Mouse (Mus musculus): ENCODE measurements around the gene Heatr6. TPM values are rescaled to one million over a fixed set of nuclear protein-coding genes. Genes with fewer than 3 reads are reported as not detected.

Heatr6 gene
- polyA plus RNA-seq, 1 experiment from 2014 or later, result 8.2 TPM

DNA sequence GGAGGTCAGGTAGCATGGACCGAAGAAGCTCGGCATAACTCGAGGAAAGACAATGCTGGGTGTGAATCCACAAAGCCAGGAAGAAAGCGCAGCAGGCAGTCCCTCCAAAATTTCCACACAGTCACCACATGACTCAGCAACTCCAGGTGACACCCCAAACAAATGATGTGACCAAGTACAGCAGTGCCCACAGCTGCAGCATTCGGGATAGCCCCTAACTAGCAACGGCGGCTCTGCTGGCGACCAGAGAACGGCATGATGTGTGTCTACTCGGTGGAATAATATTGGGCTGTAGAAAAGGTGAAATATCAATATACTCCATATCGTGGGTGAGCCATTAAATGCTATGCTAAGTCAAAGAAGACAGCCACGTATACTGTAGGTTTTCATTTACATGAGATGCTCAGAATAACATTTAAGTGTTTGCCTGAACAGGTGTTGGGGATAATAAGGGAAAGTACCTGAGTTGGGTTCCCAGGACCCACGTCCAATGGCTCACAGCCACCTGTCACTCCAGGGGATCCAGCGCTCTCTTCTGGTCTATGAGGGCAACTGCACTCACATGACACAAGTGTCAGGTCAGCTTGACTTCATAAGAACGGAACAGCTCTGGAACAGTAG is 34.0 kb downstream of the Heatr6 start:
- 65% methylated on average over 15 of the region's 15 CpGs for WGBS (ENCODE audit: insufficient replicate concordance)
- no peak for ATAC-seq (ENCODE audit: low read depth)
- Histone ChIP-seq H3K27ac (no peak overlapping the region), H3K4me2 (no peak overlapping the region), H3K4me1 (replicated peaks) (no peaks in the 10 kb centered on the region), H3K27me3 (0 out of 2 replicates have a peak, but pooled peaks cover 3% of the 10 kb centered on the region), H3K4me3 (replicated peaks) (no peak overlapping the region), H3K9me3 (replicated peaks) (no peaks in the 10 kb centered on the region), H3K36me3 (peaks cover 4% of the 10 kb centered on the region; the same call in 1 of the 2 replicates), H3K9ac (no peak overlapping the region)
- DNase-seq, result no peak

DNA sequence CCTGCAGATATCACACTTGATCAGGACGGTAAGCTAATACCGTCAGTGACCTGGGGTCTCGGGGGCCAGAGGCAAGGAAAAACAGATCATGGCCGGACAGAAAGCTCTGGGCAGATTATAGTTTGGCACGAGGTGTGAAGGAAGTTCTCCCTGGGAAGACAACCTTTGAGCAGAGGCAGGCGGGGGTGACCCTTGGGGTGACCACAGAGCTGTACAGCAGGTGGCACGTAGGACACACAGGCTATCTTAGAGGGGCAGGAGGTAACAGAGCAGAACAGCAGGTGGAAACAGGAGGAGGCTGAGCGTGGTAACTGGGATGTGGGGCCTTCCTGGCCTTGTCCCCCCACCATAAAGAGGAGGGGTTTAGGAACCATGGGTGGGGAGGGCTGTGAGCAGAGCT is 34.8 kb downstream of the Heatr6 start:
- ATAC-seq (ENCODE audit: low read depth) (no peak), DNase-seq (no peak)
- 0 out of 2 replicates have a peak, but pooled peaks cover 3% of the 10 kb centered on the region for H3K27me3 ChIP-seq
- 66% methylated on average over 8 of the region's 8 CpGs for WGBS (ENCODE audit: insufficient replicate concordance)
- no peak overlapping the region for H3K4me2 ChIP-seq
- H3K4me3 ChIP-seq (replicated peaks), result no peak overlapping the region
- H3K9ac ChIP-seq, result no peak overlapping the region
- no peaks in the 10 kb centered on the region for H3K36me3 ChIP-seq
- no peaks in the 10 kb centered on the region for H3K4me1 ChIP-seq (replicated peaks)
- H3K9me3 ChIP-seq (replicated peaks), result no peaks in the 10 kb centered on the region
- no peak overlapping the region for H3K27ac ChIP-seq

- H3K4me2 ChIP-seq, result 0 out of 2 replicates have a peak overlapping the region, but pooled peaks have one; percentile 19
- no peak overlapping the region for H3K9ac ChIP-seq
- 23% methylated on average over 13 of the region's 13 CpGs for WGBS (ENCODE audit: insufficient replicate concordance)
- ATAC-seq (ENCODE audit: low read depth) (no peak), DNase-seq (no peak)
- H3K27ac ChIP-seq, result no peak overlapping the region
- H3K36me3 ChIP-seq, result no peaks in the 10 kb centered on the region
- 0 out of 2 replicates have a peak, but pooled peaks cover 3% of the 10 kb centered on the region for H3K27me3 ChIP-seq
- no peaks in the 10 kb centered on the region for H3K4me1 ChIP-seq (replicated peaks)
- H3K9me3 ChIP-seq (replicated peaks), result no peaks in the 10 kb centered on the region
- H3K4me3 ChIP-seq (replicated peaks), result no peak overlapping the region
These were observed 35.8 kb downstream of the Heatr6 start for GRCm38 (mm10) chr11:83789259-83789658.

- WGBS (ENCODE audit: insufficient replicate concordance), result 62% methylated on average over 4 of the region's 4 CpGs
- DNase-seq (no peak), ATAC-seq (ENCODE audit: low read depth) (no peak)
- Histone ChIP-seq H3K9me3 (replicated peaks) (no peaks in the 10 kb centered on the region), H3K4me3 (replicated peaks) (no peak overlapping the region), H3K4me1 (replicated peaks) (no peaks in the 10 kb centered on the region), H3K27ac (no peak overlapping the region), H3K27me3 (0 out of 2 replicates have a peak, but pooled peaks cover 3% of the 10 kb centered on the region), H3K36me3 (no peaks in the 10 kb centered on the region), H3K9ac (no peak overlapping the region), H3K4me2 (no peak overlapping the region)
These were observed 37.6 kb downstream of the Heatr6 start for GRCm38 (mm10) chr11:83791133-83791532.

DNA sequence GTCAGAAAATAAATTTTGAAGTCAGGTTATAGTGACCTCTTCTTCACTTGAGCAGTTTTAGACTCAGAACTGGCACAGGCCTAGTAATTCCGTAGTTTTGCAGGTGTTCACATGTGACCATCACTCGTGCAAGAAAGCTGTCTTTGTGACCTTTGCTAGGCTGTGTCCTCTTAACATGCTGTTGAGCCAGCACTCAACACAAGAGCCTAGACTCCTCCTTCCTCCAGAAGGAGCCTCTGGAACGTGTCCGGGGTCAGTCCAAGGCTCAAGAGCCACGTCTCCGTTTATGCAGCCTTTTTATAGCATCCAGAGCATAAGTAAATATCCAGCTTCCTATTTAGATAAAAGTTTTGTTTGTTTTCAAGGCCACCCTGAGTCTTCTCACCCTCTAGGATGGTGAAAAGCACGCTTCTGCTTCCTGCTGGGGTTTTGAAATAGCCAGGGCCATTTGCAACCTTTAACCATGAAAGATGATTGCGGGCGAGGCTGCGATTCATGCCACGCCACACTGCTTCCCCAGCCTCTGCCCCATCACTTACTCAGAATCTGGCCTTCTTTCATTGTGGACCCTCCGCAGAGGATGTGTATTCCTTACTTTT is 38.9 kb downstream of the Heatr6 start:
- H3K4me2 ChIP-seq, result no peak overlapping the region
- H3K27ac ChIP-seq, result no peak overlapping the region
- no peaks in the 10 kb centered on the region for H3K36me3 ChIP-seq
- ATAC-seq (ENCODE audit: low read depth), result no peak
- no peaks in the 10 kb centered on the region for H3K4me1 ChIP-seq (replicated peaks)
- H3K27me3 ChIP-seq, result 0 out of 2 replicates have a peak, but pooled peaks cover 3% of the 10 kb centered on the region
- 69% methylated on average over 12 of the region's 12 CpGs for WGBS (ENCODE audit: insufficient replicate concordance)
- no peak overlapping the region for H3K4me3 ChIP-seq (replicated peaks)
- no peak overlapping the region for H3K9ac ChIP-seq
- DNase-seq, result no peak
- H3K9me3 ChIP-seq (replicated peaks), result no peaks in the 10 kb centered on the region

DNA sequence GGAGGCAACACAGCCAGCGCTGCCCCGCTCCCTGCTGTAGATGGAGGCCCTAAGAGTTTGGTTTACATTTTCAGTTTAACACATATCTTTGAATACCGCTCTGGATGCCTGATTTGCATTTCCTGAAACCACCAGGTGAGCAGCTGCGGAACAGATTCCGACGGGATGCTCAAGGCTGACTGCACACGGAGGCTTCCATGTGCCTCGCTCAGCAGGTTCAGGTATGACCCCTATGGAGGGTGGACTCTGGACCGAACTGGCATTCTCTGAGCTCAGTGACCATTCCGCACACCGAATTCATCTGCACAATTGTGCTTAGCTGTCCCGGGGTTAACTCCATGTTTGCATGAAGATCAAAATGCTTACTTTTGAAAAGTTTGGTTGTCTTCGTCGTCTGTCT is 39.8 kb downstream of the Heatr6 start:
- Histone ChIP-seq H3K9me3 (replicated peaks) (no peaks in the 10 kb centered on the region), H3K27ac (no peak overlapping the region), H3K4me3 (replicated peaks) (no peak overlapping the region), H3K36me3 (no peaks in the 10 kb centered on the region), H3K9ac (no peak overlapping the region), H3K27me3 (0 out of 2 replicates have a peak, but pooled peaks cover 3% of the 10 kb centered on the region), H3K4me2 (no peak overlapping the region), H3K4me1 (replicated peaks) (no peaks in the 10 kb centered on the region)
- ATAC-seq (ENCODE audit: low read depth) (no peak), DNase-seq (no peak)
- 75% methylated on average over 14 of the region's 14 CpGs for WGBS (ENCODE audit: insufficient replicate concordance)

GRCm38 (mm10) chr11:83796112-83796511 is 42.6 kb downstream of the Heatr6 start:
- no peaks in the 10 kb centered on the region for H3K9me3 ChIP-seq (replicated peaks)
- ATAC-seq (ENCODE audit: low read depth), result no peak
- no peak overlapping the region for H3K27ac ChIP-seq
- H3K9ac ChIP-seq, result no peak overlapping the region
- H3K27me3 ChIP-seq, result no peaks in the 10 kb centered on the region
- H3K4me3 ChIP-seq (replicated peaks), result no peak overlapping the region
- no peaks in the 10 kb centered on the region for H3K4me1 ChIP-seq (replicated peaks)
- WGBS (ENCODE audit: insufficient replicate concordance), result 65% methylated on average over 6 of the region's 6 CpGs
- no peak overlapping the region for H3K4me2 ChIP-seq
- no peaks in the 10 kb centered on the region for H3K36me3 ChIP-seq
- no peak for DNase-seq

DNA sequence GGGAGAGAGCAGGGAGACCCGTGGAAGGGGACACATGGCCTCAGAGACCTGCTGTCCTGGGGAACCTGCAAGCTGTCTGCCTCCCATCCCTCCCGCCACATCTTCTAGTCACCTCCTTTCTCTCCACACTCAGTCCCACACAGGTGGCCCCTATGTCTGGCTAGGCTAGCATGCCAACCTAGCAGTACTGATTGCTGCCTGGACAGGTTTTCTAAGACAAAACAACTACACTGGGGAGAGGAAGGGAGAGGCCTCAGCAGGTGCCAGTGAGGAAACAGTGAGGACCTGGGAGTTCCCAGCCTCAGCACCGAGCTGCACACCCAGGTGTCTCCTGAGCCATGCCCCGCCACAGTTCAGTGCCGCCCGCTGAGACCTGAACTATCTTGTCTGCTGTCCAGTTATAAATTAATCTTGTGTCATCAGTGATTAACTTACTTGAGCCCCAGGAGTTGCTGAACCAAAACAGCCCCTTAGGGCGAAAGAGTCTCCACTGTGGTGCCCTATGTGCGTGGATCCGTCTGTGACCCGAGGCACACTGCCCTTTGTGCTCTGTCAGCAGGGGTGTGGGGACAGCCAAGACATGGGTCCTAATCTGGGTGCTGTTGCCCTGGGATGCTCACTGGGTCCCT is 43.6 kb downstream of the Heatr6 start:
- Histone ChIP-seq H3K4me3 (replicated peaks) (no peak overlapping the region), H3K27ac (no peak overlapping the region), H3K9me3 (replicated peaks) (no peaks in the 10 kb centered on the region), H3K4me1 (replicated peaks) (no peaks in the 10 kb centered on the region), H3K9ac (no peak overlapping the region), H3K4me2 (no peak overlapping the region), H3K36me3 (no peaks in the 10 kb centered on the region), H3K27me3 (no peaks in the 10 kb centered on the region)
- no peak for ATAC-seq (ENCODE audit: low read depth)
- no peak for DNase-seq
- WGBS (ENCODE audit: insufficient replicate concordance), result 66% methylated on average over 10 of the region's 10 CpGs

GRCm38 (mm10) chr11:83799871-83800430 is 46.5 kb downstream of the Heatr6 start:
- no peaks in the 10 kb centered on the region for H3K27me3 ChIP-seq
- no peaks in the 10 kb centered on the region for H3K4me1 ChIP-seq (replicated peaks)
- H3K9ac ChIP-seq, result no peak overlapping the region
- H3K36me3 ChIP-seq, result no peaks in the 10 kb centered on the region
- no peak for DNase-seq
- ATAC-seq (ENCODE audit: low read depth), result no peak
- no peak overlapping the region for H3K27ac ChIP-seq
- no peak overlapping the region for H3K4me2 ChIP-seq
- WGBS (ENCODE audit: insufficient replicate concordance), result 54% methylated on average over 12 of the region's 12 CpGs
- no peak overlapping the region for H3K4me3 ChIP-seq (replicated peaks)
- H3K9me3 ChIP-seq (replicated peaks), result no peaks in the 10 kb centered on the region

DNA sequence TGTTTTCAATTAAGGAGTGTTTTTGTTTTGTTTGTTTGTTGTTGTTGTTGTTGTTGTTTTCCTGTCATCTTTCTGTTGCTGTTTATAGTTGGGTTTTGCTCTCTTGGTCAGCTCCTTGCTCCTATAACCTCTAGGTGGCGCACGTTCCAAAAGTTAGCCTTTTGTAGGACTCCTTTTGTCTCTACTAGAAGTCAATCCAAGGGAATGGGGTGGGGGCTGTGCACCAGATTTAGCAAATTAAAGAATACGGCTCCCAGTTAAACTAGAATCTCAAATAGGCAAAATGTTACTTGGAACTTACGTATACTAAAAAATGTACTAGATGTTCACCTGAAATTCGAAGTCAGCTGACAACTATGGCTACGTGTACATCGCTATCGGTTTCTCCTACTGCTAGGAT is 48.7 kb downstream of the Heatr6 start:
- Histone ChIP-seq H3K4me1 (replicated peaks) (no peaks in the 10 kb centered on the region), H3K4me2 (no peak overlapping the region), H3K4me3 (replicated peaks) (no peak overlapping the region), H3K9me3 (replicated peaks) (no peaks in the 10 kb centered on the region), H3K9ac (no peak overlapping the region), H3K27me3 (no peaks in the 10 kb centered on the region), H3K36me3 (no peaks in the 10 kb centered on the region), H3K27ac (no peak overlapping the region)
- DNase-seq (no peak), ATAC-seq (ENCODE audit: low read depth) (no peak)
- 59% methylated on average over 8 of the region's 8 CpGs for WGBS (ENCODE audit: insufficient replicate concordance)

- WGBS (ENCODE audit: insufficient replicate concordance), result 77% methylated on average over 4 of the region's 4 CpGs
- H3K9ac ChIP-seq, result no peak overlapping the region
- H3K4me3 ChIP-seq (replicated peaks), result no peak overlapping the region
- H3K27ac ChIP-seq, result no peak overlapping the region
- no peak for ATAC-seq (ENCODE audit: low read depth)
- no peaks in the 10 kb centered on the region for H3K9me3 ChIP-seq (replicated peaks)
- no peaks in the 10 kb centered on the region for H3K36me3 ChIP-seq
- H3K4me1 ChIP-seq (replicated peaks), result no peaks in the 10 kb centered on the region
- H3K27me3 ChIP-seq, result no peaks in the 10 kb centered on the region
- no peak for DNase-seq
- H3K4me2 ChIP-seq, result no peak overlapping the region
These were observed 49.1 kb downstream of the Heatr6 start for GRCm38 (mm10) chr11:83802581-83802980.
